Mouse (Mus musculus) G1E (cell line): ENCODE data around the gene Adam12.

Source experiments
- CTCF ChIP-seq: IDR thresholded peaks from 2 replicates; pipeline ENCODE4 v1.5.1; 2012; ENCODE audit warnings: low read depth, low read length, inconsistent platforms, mixed read lengths
- GATA1 ChIP-seq: IDR thresholded peaks from 2 replicates; pipeline ENCODE4 v1.6.1; 2012; ENCODE audit warnings: borderline replicate concordance, low read length, inconsistent platforms, mixed read lengths

- TF ChIP-seq CTCF (no peak), GATA1 (no peak)
These were observed 54.9 kb downstream of the Adam12 start for GRCm38 (mm10) chr7:134177051-134177450.
